Mouse (Mus musculus): ENCODE data around the gene Gm11992.

Gm11992 gene

DNA sequence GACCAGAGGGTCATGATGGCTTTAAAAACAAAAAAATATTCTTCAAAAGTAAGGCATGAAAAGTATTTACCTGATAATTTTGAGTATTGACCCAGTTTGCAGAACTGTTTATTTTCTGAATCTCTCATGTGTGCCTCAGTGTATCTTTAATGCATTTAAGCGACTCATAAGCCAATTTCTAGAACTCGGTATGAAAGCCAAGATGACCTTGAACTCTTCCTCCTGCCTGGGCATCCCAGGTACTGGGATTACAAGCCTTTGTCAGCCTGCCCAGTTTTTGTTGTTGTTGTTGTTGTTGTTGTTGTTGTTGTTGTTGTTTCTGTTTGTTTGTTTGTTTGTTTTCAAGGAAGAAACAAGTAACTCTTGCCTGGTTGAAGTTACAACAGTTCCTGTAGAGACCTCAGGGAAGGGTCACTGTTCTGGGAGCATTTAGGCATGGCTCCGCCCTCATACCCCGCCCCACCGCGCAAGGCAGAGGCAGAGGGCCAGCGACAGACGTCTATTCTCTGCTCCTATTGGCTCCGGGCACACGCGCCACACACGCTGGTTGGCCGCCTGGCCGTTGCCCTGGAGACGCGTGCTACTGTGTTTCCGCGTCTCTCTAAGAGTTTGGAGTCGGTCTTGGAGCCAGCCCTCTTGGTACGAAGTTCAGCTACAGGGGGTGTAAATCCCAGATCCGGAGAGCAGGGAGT, at the start of gene Gm11992:
TSS of gene Gm11992 (plus strand) at position 584 of the 692 bp plus-strand sequence.
- DNase-seq (ENCODE audit: low spot score) = peak; percentile 96

GRCm38 (mm10) chr11:9008761-9009160, 39.6 kb upstream of the Gm11992 start:
- no peak for DNase-seq (ENCODE audit: low spot score)

GRCm38 (mm10) chr11:9010416-9010815, 38.0 kb upstream of the Gm11992 start:
- peak; percentile 70 for DNase-seq (ENCODE audit: low spot score)

DNA sequence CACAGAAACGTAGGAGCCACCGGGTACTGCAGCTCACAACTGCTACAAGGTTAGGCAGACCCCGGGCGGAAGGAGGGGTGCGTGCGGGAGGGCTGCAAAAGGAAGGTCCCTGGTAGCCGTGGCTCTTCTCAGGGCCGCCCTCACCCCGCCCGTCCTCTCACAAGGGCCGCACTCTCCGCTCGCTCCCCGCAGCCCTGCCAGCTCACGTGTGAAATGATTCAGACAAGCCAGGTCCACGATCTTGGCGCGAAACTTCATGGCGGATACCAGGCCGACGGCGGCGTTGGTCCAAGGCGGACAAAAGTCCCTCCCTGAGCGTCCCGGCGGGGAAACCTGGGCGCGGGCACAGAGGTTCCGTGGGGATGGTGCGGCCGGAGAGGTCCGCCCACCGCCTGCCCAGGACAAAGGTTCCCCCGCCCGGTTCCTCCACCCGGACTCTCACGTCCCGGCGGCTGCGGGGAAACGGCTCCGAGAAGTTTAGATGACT, 37.5 kb upstream of the Gm11992 start, which contains the start of gene Hus1:
TSS of gene Hus1 (minus strand) at position 339 of the 487 bp plus-strand sequence.
- DNase-seq (ENCODE audit: low spot score) = peak; percentile 88

GRCm38 (mm10) chr11:9011348-9011747, 37.0 kb upstream of the Gm11992 start:
- DNase-seq (ENCODE audit: low spot score) = peak; percentile 31

GRCm38 (mm10) chr11:9014740-9015139, 33.7 kb upstream of the Gm11992 start:
- DNase-seq (ENCODE audit: low spot score) = no peak

DNA sequence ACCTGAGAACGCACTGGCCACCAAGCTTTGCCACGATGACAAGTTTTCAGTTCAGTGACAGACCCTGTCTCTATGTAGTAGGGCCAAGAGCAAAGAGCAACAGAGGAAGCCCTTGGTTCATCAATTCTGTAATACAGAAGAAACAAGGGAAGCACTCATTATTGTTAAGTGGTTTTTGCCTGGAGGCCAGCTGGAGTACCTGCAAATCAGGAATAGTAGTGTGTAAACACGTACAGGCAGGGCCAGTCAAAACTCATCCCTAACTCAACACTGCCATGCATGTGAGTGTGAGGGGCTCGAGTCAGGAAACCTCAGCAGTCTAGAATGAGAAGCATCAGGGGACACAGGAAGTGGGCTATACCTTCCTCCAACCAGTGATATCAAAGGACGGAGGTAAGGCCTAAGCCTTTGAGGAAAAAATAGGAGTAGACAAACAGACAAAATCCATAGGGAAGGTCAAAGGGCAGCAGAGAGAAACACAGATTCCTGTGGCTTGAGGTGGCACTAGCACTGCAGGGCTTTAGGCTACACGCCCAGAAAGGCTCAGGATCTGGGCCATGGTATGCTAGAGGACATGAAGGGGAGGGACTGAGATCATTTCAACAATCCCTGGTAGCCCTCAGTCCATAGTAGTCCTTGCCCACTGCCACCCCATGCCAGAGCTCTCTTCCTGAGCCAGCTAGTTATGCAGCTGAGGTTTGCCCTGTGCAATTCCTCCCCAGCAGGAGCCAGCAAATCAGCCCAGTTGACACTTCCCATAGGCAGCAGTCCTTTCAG, 29.7 kb upstream of the Gm11992 start:
- DNase-seq (ENCODE audit: low spot score) = no peak

DNA sequence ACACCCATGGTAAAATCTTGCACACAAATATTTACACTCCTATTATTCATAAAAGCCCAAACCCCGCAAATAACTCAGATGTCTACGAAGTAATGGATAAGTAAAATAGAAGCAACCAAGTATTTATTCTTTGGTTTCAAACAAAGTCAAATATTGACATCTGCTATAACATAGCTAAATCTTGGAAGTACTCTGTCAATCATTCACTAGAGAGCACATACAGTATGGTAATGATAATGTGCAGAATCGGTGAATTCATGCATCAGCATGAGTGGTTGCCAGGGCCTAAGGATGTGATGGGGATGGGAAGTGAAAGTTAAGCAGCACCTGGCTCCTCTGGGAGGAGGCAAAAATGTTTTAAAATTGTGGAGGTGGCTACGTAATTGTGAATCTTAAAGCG, 28.2 kb upstream of the Gm11992 start:
- no peak for DNase-seq (ENCODE audit: low spot score)

GRCm38 (mm10) chr11:9024782-9025181, 23.6 kb upstream of the Gm11992 start:
- DNase-seq (ENCODE audit: low spot score) = no peak

DNA sequence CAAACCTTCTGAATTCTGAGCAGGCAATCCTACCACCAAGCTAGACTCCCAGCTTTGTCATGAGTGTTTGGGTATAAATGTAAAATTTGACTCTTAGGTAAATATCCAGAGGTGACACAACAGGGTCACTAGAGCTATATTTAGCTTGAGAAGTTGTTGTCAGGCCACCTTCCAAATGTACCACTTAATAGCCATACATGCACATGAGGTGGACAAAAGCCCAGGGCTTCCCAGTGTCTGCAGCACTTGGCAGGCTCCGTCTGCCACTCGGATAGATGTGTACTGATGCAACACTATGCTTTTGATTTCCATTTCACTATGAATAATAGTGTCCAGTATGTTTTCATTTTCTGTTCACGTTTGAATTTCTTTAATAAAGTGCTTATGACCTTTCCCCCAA, 23.2 kb upstream of the Gm11992 start:
- DNase-seq (ENCODE audit: low spot score) = no peak

GRCm38 (mm10) chr11:9031530-9031929, 16.9 kb upstream of the Gm11992 start:
- DNase-seq (ENCODE audit: low spot score) = no peak

- DNase-seq (ENCODE audit: low spot score) = no peak
These were observed 1.8 kb upstream of the Gm11992 start for GRCm38 (mm10) chr11:9046546-9046945.

DNA sequence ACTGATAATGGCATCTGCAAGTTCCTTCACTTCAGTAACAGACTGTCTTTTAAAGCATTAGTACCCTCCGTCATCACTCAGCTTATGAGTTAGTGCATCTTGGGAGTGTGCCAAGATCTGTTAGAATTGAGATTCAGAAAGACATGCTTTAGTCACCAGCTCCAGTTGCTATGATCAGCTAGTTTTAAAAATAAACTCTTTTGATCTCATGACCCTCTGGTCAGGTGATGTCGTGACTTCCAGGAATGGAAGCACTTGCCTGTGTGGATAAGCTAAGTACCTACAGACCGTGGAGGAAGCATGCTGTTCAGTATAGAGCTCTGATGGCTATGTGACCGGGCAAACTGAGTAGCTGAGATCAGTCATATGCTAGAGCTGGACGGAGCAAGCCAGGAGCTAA, 1.4 kb upstream of the Gm11992 start:
- DNase-seq (ENCODE audit: low spot score) = no peak

DNA sequence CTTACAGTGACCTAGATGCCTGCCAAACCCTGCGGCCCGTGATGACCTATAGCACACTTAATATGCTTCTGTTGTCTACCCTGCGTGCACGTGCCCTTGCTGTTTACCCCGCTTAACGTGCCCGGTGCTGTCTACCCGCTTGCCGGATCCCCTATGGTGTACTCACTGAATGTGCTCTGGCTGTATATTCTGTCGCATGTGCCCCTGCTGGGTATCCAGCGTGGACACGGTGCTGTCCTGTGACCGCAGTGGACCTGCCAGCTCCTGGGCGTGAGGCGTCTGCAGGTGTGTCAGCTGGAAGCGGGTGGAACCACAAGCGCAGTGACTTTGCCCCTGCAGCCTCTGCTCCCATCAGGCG, 288 bp downstream of the Gm11992 start, which contains the start of gene Sun3:
TSS of gene Sun3 (minus strand) at position 289 of the 358 bp plus-strand sequence.
- no peak for DNase-seq (ENCODE audit: low spot score)

DNA sequence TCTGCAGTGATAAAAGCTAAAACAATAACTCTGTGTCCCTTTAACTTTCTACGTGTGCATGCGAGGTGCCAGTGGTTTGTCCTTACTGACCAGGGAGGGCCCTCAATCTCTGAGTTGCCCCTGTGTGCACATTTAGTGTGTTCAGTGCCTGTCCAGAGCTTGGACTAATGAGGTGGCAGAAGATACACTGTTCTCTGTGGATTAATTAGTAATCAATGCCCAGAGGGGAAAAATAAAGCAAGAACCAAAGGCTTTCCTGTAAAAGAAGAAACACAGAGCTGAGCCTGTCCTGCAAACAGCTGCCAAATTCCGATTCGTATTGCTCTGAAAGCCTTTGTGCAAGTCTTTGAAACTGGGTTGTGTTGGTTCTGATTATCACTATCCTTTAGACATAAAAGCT, 1.8 kb downstream of the Gm11992 start:
- no peak for DNase-seq (ENCODE audit: low spot score)

- no peak for DNase-seq (ENCODE audit: low spot score)
These were observed 3.5 kb downstream of the Gm11992 start for GRCm38 (mm10) chr11:9051895-9052294.

- DNase-seq (ENCODE audit: low spot score) = no peak
These were observed 8.5 kb downstream of the Gm11992 start for GRCm38 (mm10) chr11:9056937-9057336.

DNA sequence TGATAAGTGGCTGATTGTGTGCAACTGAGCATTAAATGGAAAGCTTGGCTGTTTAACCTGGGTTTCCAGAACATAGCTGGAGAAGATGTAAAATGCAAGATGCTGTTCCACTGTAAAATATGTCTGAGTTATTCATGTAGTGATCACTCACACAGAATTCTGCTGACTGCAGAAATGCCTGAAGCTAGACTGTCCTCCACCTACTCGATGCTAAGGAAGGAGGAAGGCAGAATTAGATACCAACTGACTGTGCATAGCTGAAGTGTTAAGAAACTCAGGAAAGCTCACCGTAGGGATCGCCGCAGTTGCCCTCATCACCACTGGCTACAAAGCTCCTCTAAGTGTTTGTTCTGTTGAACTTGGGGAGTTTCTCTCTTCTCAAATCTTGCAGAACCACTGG, 9.3 kb downstream of the Gm11992 start:
- no peak for DNase-seq (ENCODE audit: low spot score)

GRCm38 (mm10) chr11:9060029-9060428, 11.6 kb downstream of the Gm11992 start:
- no peak for DNase-seq (ENCODE audit: low spot score)

DNA sequence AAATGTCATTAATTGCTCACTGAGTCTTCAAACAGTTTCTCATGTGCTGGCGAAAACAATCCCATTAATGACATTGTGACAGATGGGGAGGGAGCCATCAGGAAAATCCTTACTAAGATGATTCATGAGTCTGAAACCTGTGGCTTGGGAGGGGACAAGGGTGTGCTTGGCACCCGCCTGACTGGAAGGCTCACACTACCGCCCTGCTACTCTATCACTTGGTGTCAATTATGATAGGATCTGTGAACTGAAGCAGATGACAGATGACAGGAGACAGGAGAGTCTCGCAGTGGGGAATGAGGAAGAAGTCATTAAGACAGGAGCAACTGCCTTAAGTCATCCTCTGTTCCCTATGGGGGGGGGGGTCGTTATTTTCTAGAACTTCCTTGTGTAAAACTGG, 12.1 kb downstream of the Gm11992 start:
- DNase-seq (ENCODE audit: low spot score) = no peak

GRCm38 (mm10) chr11:9076444-9076843, 28.1 kb downstream of the Gm11992 start:
- no peak for DNase-seq (ENCODE audit: low spot score)

- no peak for DNase-seq (ENCODE audit: low spot score)
These were observed 64.8 kb downstream of the Gm11992 start for GRCm38 (mm10) chr11:9113189-9113588.
